Mouse (Mus musculus) lung, postnatal 36 days (tissue): ENCODE data around the gene 1700129C05Rik.

ENCODE experiments used
- DNase-seq: peaks from one replicate; pipeline ENCODE4 v3.0.0; 2022; ENCODE audit warnings: mixed read lengths

The 1700129C05Rik gene

DNA sequence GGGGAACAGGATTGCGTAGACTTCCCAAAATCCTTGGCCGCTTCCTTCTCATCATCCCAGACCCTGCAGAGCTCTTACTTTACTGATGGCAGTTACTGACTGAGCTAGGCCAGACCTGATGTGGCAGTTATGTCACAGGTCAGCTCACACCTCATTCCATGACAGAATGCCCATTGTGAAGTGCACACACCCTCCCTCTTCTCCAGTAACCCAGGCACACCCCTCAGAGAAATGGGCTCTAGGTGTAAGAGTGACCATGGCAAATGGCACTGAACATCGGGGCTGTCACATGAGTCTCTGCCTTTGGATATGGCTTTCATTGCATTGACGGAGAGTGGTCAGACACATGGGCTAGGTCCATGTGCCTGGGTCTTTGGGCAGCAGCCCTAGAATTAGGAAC lies at the start of gene 1700129C05Rik:
TSS of gene 1700129C05Rik (minus strand) at position 101 of the 400 bp plus-strand sequence.
- no peak for DNase-seq

DNA sequence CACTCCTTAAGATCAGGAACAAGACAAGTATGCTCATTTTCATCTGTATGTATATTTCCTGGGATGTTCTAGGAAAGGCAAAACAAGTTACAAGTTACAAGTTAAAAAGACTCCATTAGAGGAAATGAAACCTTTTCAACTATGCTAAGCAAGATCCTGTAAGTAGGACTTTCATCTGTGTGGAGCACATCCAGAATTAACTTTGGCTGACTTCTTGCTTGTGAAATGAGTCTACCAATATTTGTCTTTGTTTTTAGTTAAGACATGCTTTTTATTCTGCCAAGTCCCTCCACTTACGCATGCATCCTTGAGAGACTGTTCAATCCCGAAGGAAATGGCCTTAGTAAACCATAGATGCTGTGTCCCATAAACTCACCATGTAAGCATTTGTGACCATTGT lies 43.4 kb upstream of the 1700129C05Rik start:
- DNase-seq, result no peak

DNA sequence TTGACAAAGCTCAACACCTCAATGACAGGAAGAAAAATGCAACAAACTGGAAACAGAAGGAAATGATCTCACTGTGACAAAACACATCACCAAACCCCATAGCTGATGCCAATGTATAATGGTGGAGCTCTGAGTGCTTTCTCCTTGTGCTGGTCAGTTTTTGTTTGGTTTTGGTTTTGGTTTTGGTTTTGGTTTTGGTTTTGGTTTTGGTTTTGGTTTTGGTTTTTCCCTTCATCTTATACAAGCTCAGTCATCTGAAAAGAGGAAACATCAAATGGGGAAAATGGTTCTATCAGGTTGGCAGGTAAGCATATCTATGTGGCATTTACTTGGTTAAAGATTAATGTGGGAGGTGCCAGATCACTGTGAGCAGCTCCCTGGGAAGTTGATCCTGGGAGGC lies 42.8 kb upstream of the 1700129C05Rik start:
- DNase-seq, result no peak

DNA sequence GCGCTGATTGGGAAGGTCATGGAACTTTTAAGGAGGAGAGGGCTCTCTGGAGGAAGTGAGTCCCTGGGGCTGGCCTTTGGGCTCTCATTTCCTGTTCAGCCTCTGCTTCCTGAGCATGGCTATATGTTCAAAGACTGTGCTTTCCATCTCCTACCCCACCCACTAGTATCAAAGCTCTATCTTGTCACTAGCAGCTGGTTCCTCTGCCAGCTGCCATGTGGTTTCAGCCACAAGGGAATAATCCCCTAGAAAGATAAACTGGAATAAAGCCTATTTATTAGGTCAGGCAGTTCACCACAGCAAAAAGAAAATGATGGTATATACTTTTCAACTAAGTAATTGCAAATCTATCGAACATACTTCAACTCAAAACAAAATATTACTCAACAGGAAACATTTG lies 40.0 kb upstream of the 1700129C05Rik start:
- DNase-seq, result no peak

- no peak for DNase-seq
These were observed 36.0 kb upstream of the 1700129C05Rik start, which contains the start of gene Gm5142 for GRCm38 (mm10) chr14:59178649-59179048. TSS of gene Gm5142 (minus strand) at chr14:59178749.

GRCm38 (mm10) chr14:59157016-59157698 lies 14.5 kb upstream of the 1700129C05Rik start:
- DNase-seq, result peak; percentile 31

DNA sequence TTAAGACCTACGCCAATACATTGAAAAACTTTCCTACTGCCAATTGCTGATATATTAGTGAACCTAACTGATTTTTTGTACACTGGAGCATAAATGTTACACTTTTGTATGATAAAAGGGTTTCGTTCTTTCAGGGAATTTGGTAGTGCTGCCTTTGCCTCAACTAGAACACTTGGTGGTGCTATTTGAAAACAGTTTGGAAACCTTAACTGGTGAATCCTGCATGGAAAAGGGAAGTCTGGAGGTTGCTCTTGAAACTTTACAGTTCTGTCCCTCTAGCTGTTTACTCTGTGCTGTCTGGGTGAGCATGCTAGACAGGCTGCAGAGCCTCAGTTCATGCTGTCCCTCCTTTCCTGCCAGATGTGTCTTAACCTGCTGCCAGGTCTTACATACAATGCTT lies 12.9 kb upstream of the 1700129C05Rik start:
- DNase-seq, result peak; percentile 1

DNA sequence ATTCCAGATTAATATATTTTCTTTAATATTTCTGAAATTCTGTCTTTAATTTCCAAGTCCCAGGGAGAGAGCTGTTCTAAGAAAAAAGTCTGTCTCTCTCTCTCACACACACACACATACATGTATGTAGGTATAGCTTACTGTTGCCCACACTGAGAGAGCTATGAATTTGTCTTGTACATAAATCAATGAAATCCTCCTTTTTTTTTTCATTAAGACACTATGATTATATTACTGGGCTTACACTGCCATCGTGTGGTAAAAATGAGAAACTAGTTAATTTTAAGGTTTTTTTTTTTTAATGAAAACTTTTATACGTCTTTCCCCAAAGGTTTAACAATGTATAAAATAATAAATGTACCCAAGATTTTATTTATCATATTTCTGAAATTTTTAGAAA lies 28.4 kb downstream of the 1700129C05Rik start:
- DNase-seq, result no peak

- DNase-seq, result no peak
These were observed 38.6 kb downstream of the 1700129C05Rik start for GRCm38 (mm10) chr14:59104006-59104605.

DNA sequence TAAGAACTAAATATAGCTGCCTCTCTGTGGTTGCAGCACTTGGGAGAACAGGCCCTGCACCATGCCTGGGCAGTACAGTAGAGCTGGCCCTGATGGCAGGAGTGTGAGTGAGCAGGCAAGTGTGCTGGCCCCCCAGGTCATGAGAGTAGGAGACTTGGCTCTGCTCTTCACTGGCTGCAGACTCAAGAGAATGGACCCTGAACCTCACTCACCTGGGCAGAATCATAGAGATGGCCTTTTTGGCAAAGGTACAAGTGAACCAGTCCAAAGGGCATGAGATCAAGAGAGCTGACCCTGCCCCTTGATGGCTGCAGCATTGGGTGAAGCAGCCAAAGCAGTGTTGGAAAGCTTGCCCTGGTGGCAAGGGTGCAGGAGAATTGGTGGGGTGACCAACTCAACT lies 49.1 kb downstream of the 1700129C05Rik start:
- no peak for DNase-seq

DNA sequence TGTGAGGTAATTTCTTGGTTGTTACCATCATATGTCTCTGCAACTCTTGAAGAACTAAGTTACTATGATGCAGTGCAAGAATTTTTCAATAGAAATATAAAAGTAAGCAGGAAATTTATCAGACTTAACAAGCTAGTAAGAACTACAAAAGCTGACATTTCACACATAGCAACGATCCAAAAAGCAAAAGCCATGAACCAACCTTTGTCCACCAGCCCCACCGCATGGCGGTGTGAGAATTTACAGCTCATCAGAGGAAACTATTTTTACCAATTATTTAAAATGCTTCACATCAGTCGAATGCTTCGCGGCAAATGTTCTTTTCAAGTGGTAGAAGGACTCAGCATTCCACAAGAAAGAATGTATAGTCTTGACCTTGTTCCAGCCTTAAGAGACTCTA lies 58.3 kb downstream of the 1700129C05Rik start:
- peak; percentile 32 for DNase-seq
